Mouse (Mus musculus) hindlimb bud, embryonic 11.5 days (tissue): ENCODE data around the gene Cit.
A peak's percentile ranks its signal among the peaks of the same experiment; 100 is the strongest.

Source experiments
- DNase-seq: peaks from one replicate; pipeline ENCODE4 v3.0.0-alpha.2; 2012; ENCODE audit warnings: low read depth, low spot score; ENCODE audit errors: extremely low spot score

The Cit gene

DNA sequence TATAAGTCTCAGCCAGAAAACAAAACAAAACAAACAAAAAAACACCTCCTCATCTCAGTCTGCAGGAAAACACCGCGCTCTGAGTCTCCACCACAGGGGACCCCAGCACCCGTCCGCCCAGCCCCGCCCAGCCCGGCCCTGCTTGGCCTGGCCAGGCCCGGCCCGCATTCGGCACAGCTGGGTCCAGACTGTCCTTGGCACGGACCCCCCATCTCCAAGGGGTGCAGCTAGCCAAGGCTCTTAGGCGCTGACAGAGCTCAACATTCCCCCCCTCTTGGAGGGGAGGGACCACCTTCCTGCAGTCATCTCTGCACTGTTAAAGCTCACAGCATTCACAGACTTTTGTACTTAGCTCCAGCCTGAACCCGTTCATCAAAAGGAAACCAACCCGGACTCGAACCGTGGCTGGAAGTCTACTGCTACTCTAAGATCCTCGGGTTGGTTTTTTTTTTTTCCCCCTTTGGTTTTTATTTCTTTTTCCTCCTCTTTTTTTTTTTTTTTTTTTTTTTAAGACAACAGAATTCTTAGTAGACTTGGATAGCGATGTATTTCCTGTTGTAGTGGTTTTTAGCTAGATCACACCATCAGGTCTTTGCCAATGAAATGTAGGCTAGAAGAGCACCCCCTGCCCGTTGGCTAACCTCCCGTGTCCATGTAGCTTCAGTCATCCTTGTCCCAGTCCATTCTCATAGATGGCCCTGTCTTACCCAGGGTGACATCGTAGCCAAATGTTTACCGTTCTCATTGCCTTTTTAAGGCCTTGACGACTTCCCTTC, 161.4 kb downstream of the Cit start:
- no peak for DNase-seq

DNA sequence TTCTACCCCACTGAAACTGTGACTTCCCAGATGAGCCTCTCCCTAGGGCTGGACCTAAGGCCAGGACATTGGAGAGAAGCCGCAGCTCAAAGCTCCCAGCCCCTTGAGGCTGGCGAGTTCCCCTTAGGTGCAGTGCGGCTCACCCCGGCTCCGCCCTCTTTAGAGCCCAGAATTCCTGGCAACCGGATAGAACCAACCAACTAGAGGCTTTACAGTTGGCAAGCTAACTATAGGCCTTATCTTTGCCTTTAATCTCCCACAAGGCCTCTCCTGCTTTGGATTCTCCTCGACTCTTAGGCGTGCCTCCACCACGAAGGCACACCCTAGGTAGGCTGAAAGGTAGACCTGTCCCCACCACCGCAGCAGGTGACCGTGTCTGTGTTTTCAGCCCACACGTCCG, 162.6 kb downstream of the Cit start:
- no peak for DNase-seq

DNA sequence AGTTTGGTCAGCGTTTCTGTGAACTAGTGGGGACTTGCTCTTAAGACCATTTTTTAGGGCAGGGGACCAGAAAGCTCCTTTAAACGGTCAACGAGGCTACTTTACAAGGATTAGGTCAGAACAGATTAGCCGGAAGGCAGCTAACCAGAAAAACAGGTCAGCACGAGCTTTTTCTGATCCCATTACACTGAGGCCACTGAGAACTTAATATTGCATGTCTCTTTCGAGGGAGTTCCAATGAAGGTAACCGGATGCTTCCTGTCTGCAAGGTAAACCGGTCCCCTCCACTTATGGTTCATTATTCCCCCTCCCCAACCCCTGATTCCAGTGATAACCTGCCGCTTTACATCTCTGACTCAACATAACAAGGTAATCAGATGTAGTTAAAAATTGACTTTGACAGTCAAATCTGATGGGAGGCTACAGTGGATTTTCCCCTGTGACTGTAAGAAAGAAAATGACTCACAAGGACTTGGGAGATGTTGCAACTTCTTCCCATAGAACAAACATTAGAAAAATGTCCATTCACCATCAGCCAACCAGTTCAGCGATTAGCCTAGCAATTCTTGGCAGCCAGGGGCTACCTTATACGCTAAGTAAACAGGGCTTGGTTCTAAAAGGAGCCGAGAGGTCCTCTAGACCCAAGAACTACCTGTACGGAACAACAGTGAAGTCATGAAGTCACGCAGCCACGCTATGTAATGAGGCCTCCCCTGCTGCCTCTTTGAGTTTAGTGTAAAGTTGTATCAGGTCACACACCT, 164.2 kb downstream of the Cit start:
- DNase-seq: no peak

DNA sequence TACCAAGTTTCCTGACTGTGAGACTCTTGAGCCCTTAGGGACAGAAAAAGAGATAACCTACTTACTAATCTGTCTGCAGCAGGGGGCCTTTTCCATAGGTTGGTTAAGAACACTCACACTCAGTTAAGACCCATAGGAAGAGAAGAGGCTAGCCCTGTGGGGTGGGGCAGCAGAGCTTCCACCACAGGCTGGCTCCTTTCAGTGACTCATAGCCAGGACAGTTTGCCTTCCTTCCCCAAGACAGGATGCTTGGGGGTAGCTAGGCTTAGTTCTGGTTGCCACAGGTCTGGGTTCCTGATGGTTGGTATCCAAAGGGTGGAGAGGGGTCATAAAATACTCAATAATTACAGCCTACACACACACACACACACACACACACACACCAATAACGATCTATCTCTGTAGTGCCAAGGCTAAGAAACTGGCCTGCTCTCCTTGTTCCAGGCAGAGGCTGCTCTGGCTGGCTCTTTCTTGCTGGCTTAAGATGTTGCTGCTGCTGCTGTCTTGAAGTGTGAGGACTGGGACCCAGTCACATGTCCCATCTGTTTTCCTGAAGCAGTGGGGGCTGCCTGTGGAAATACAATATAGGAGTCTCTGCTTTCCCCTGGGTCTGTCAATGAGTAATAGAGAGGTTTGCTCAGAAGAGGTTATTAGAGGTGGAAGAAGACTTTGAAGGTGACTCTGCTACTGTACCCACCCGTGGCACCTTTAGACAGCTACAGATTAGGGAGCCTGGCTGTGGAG, 165.0 kb downstream of the Cit start:
- DNase-seq: no peak

DNA sequence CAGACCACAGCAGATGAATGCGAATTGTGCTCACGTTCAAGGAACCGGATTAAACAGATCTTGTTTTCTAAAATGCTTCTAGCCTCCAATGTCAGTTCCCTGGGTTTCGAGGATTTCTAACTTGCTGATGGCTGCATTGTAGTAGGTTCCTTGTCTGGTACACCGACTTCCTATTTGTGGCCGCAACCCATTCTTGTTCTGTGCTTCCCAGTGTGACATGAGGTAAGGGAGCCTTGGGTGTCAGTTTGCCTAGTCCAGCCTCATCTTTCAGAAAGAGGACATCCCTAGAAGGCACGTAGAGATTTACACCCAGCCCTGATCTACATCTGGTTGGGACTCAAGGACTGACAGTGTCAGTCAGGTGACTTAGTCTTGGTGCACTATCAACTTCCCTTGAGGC, 166.6 kb downstream of the Cit start:
- no peak for DNase-seq

DNA sequence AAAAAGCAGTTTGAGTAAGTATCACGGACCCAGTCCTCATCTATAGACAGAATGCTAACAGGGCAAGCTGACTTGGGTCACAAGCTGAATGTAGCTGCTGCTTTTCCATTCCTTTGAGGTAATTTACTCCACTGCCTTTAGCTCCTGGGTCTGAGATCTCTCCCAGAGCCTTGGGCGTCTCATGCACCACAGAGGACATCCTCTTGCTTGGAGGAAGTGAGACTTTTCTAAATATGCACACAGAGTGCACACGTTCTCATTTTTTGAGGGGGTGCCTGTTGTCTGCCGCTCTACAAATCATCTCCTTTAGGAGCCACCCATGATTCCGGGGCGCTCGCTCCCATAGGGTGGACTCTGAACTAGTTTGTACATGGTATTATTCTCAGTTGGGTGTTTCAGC, 167.4 kb downstream of the Cit start:
- DNase-seq: no peak

DNA sequence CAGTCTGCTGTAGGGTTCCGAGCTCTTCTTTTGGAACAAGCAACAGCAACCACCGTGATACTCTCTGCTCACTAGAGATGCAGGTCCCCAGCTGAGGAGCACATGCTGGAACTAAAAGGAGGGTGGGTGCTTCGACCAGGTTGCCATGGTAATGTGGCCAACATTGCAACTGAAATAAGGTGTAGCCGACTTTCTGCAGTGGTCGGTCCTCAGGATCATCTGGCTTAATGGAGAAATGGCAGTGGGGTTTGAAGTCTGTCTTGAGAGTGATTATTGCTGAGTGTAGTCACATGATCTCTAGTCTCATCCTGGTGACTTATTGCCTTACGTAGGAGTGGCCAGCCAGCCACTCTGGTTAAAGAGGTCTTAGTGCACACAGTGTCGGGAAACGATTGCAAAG, 168.7 kb downstream of the Cit start:
- no peak for DNase-seq

DNA sequence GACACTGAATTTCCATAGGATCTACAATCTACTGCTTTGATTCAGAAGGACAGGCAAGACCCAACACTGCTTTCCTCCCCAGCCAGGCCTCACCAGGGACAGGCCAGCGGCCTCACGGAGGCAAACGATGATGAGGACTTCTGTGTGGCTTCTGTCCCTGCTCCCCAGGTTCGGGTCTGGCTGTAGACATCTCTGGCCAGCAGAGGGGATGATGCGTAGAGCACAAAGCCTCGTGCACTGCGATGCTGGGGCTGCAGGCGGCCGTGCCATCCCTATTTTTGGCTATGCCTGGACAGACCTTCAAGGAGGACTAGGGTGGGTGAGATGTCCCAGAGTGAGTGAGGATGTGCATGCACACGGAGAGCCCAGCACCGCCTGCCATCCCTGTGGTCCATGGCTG, 169.2 kb downstream of the Cit start:
- DNase-seq: no peak

DNA sequence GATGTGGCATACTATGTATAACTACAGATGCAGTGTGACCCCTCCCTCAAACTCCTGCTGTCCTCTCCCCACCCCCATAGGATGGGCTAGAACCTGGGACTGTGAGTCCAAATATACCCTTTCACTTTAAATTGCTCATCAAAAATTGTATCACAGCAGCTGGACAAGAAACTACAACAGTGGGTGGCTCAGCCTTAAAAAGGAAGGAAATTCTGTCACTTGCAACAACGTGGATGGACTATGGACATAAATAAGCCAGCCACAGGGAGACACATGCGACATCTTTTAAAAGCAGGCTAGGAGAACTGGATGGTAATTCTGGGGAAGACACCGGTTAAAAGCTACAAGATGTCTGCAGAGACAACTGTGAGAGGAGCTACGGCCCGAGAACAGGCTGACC, 171.5 kb downstream of the Cit start:
- no peak for DNase-seq

DNA sequence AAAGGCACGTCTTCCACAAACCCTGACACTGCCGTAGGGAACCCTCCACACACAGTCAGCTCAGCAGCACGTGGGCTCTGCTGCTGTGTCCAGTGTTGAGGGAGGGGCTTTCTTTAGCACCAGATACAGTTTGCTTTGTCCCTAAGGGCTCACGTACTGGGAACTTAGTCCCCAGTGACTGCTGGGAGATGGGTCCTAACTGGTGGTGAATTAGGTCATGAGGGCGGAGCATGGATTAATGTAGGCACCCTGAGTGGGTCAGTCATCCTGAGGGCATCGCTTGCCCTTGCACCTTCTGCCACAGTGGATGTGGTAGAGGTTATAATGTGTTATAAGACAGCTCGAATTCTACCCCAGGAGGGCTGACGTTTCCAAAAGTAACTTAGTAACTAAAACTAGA, 172.3 kb downstream of the Cit start:
- DNase-seq: no peak

DNA sequence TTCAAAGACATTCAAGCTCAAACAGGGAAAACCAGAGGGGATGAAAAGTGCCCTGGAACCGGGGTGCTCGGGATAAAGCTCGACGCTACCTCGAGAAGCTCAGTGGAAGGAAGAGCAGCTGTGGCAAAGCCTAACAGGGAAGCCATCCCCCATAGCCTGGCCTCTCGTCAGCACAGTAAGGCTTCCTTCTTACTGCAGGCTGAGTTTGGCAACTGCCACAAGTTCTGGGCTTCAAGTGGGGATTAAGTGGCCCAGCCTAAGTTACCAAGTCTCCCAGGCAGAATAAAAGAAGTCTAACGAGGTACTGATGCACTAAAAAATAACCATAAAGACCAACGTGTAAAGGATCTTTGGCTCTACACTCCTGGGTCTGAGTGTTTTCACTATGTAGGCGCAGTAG, 173.1 kb downstream of the Cit start:
- no peak for DNase-seq

DNA sequence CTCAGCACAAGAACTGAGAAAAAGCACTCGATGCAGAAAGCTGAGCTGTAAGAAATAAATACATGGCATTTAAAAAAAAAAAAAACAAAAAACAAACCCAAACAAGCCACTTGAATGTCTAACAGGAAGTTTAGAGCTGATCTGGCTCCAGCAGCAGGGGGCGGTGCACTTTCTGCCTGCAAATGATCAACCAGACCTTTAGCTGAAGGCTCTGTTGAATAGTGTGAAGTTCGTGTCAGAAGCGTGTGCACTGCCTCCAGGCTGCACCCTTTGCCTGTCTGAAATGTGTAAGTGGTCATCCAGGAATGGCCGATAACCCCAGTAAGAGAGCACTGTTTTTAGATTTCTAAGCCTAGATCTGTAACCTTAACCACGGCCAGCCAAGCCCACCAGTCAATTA, 173.7 kb downstream of the Cit start:
- DNase-seq: no peak

DNA sequence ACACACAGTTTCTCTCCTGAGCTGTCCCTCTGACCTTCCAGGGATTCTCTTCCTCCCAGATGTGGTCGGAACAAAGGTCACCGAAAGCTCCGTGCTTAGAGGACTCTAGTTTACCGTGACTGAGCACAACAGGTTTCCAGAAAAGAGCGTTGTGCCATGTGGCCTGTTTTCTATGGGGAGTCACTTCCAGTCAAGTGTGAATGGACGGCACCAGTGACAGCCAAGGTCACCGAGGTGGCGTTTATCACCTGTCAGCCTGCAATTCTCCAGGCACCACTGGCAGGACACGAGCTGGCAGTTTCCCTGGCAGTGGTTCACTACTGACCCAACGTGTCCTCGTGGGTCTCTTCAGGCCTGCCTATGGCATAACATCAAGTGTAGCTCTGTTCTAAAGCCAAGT, 174.3 kb downstream of the Cit start:
- no peak for DNase-seq

DNA sequence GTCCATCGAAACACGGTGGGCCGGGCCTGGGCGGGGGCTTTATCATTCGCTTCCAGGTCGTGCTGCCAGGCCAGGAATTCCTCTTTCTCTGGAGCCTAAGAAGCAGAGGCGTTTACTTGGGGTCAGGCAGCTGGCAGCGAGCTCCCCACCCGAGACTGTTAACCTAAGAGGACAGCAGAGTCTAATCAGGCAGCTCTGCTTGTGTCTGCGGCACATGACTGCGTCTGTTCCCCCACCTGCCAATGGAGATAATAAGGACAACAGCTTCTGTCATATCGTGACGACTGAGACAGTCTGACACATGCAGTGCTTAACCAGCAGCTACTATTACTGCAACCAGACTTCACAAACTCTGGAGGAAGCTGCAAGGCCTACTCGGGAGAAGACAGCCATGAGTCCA, 176.5 kb downstream of the Cit start:
- DNase-seq: no peak

DNA sequence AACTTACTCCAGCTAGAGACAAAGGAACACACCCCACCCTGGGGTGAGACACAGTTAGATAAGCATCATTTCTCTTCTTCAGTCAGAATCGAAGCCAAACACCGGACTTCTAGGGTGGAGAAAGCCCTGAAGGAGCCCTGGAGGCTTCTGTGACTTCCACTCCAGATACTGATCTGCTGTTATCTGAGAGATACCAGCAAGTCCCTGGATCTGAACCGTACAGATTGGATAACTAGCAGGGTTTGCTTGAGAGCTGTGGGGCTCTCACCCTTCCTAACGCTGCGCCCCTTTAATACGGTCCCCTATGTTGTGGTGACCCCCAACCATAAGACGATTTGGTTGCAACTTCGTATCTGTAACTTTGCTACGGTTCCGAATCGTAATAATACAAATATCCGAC, 177.1 kb downstream of the Cit start:
- DNase-seq: no peak

DNA sequence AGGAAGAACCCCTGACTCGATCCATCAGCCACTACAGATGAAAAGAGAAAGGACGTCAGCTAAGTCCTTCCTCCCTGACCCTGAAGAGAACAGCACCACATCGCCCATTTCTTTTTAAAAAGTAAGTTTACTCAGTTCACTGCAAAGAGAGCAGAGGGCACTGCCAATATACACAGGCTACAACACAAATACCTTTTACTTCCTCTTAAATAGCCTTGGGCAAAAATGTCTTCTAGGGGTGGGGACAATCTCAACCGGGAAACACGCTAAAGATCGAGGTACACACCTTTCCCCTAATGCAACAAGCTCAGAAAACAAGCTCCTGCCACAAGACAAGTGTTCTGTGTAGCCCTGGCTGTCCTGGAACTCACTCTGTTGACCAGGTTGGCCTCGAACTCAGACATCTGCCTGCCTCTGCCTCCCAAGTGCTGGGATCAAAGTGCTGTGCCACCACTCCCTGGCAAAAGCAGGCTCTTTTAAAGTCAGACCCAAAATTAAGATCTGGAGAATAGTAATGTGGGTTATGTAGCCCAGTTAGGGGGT, 177.7 kb downstream of the Cit start:
- no peak for DNase-seq

DNA sequence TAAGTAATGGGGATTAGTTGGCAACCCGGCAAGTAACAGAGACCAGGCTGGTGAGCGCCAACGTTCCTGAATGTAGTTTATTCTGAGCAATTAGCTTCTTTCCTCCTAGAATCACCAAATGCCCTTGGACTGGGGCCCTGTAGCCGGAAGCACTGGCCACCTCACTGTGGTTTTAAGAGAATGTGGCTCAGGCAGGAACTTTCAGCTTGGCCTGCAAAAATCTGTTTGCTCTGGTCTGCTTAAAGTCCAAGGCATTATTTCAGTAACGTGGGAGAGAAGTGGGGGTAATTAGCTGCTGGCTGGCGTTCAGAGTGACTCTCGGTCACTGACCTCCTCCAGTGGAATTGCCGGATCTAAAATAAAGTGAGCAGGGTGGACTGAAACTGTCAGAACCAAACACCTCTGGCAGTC, 178.2 kb downstream of the Cit start:
- DNase-seq: no peak

DNA sequence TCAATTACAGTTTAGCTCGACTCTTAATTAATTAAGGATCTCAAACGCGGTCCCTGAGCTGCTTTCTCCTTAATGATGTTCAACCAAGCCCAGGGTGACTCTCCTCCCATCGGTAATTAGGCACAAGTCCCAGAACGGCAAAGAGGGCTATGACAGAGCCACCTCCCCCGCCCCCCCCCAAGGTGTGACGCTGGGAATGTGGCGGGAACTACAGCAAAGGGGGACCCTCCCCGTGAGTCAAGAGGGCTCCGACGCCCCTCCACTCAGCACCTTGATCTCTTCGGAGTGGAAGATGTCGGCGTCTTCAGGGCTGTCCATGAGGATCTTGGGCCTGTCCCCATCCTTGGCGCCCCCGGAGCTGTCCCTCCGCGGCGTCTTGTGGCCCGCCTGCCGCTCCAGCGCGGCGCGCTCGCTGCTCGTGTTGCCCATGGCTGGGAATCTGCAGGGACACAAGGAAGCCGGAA, 178.8 kb downstream of the Cit start:
- DNase-seq: no peak

DNA sequence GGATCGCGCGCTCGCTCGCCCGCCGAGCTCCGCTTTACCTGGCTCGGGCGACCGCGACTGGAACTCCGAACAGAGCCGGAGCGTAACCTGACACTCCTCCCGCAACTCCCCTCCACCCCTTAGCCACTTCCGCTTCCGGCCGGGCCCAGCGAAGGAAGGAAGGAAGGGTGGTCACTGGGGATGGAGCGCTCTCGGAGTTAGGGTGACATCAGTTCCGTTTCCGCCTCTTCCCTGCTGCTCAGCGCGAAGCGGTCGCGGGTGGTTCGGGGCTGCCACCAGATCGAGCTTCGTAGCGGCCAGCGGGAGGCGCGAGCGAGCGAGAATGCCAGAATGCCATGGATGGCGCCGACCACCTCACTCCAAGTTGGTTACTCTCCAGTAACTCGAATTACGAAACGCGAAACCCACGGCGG, 179.3 kb downstream of the Cit start, which contains the start of gene Prkab1:
Gene Prkab1 (minus strand): TSS at position 182 of the 413 bp plus-strand sequence.
- DNase-seq: peak; percentile 87

DNA sequence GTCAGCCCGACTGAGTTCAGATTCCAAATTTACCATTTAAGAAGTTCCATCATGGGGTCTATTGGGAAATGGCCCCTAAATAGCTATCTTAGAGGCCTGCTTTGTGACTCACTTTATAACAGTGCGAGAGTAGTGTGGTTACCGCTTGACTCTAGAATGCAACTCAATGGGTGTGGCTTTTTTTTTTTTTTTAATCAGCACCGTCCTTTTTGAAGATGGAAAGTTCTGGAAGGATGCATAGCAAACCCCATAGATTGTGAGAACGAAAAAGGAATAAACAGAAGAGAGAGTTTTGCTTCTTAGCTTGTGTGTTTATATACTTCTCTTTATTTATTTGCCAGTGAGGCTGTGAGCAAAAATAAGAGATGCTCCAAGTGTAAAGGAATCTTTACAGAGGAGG, 181.0 kb downstream of the Cit start:
- DNase-seq: no peak

DNA sequence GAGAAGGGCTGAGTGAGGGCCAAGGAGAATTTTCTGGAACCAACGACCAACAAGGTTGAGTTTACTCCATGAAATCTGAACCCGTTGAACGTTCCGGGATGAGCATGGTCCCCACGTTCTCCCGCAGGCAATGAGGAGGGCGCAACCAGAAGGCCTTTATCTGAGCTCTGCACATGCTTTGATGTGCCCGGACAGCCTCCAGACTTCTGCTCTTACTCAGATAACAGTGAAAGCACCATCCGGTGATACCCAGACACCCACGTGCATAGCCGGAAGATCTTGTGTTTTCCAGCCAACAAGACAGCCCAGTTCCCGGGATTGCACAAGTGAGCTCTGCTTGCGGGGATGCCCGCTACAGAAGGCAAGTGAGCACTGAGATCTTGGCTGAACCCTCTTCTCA, 181.5 kb downstream of the Cit start:
- no peak for DNase-seq
